Mouse (Mus musculus): ENCODE results near the gene Gm9964.
"Not testable (repeated sequence)": the region's sequence is repeated elsewhere in the genome, so short reads cannot be mapped to it uniquely, and the experiment has no call there.

Gene Gm9964

GRCm38 (mm10) chr11:79296856-79297491 is at the start of gene Gm9964:
Gm9964 (minus strand) TSS chr11:79296906.
- peak; percentile 35 for DNase-seq (ENCODE audit: extremely low read depth, insufficient read length, low spot score)

- peak; percentile 48 for DNase-seq (ENCODE audit: extremely low read depth, insufficient read length, low spot score)
These were observed 43.4 kb upstream of the Gm9964 start for GRCm38 (mm10) chr11:79339808-79340781.

- peak; percentile 99 for DNase-seq (ENCODE audit: extremely low read depth, insufficient read length, low spot score)
These were observed 42.6 kb upstream of the Gm9964 start, which contains the start of gene Nf1 for GRCm38 (mm10) chr11:79339234-79339807. Nf1 (plus strand) TSS chr11:79339693.

GRCm38 (mm10) chr11:79338621-79339020 is 41.9 kb upstream of the Gm9964 start:
- DNase-seq (ENCODE audit: extremely low read depth, insufficient read length, low spot score), result no peak

GRCm38 (mm10) chr11:79336722-79337267 is 40.1 kb upstream of the Gm9964 start:
- no peak for DNase-seq (ENCODE audit: extremely low read depth, insufficient read length, low spot score)

- DNase-seq (ENCODE audit: extremely low read depth, insufficient read length, low spot score), result no peak
These were observed 38.4 kb upstream of the Gm9964 start for GRCm38 (mm10) chr11:79335077-79335476.

GRCm38 (mm10) chr11:79329585-79329984 is 32.9 kb upstream of the Gm9964 start:
- DNase-seq (ENCODE audit: extremely low read depth, insufficient read length, low spot score), result no peak

GRCm38 (mm10) chr11:79328060-79328459 is 31.4 kb upstream of the Gm9964 start:
- no peak for DNase-seq (ENCODE audit: extremely low read depth, insufficient read length, low spot score)

- DNase-seq (ENCODE audit: extremely low read depth, insufficient read length, low spot score), result no peak
These were observed 30.4 kb upstream of the Gm9964 start for GRCm38 (mm10) chr11:79327106-79327505.

GRCm38 (mm10) chr11:79325663-79326062 is 29.0 kb upstream of the Gm9964 start:
- DNase-seq (ENCODE audit: extremely low read depth, insufficient read length, low spot score), result no peak

- no peak for DNase-seq (ENCODE audit: extremely low read depth, insufficient read length, low spot score)
These were observed 27.4 kb upstream of the Gm9964 start for GRCm38 (mm10) chr11:79323985-79324685.

GRCm38 (mm10) chr11:79319807-79320206 is 23.1 kb upstream of the Gm9964 start:
- DNase-seq (ENCODE audit: extremely low read depth, insufficient read length, low spot score), result no peak

GRCm38 (mm10) chr11:79316807-79317345 is 20.2 kb upstream of the Gm9964 start:
- DNase-seq (ENCODE audit: extremely low read depth, insufficient read length, low spot score), result no peak

- DNase-seq (ENCODE audit: extremely low read depth, insufficient read length, low spot score), result no peak
These were observed 13.8 kb upstream of the Gm9964 start for GRCm38 (mm10) chr11:79310467-79310866.

GRCm38 (mm10) chr11:79307560-79308200 is 11.0 kb upstream of the Gm9964 start:
- no peak for DNase-seq (ENCODE audit: extremely low read depth, insufficient read length, low spot score)

- DNase-seq (ENCODE audit: extremely low read depth, insufficient read length, low spot score), result peak; percentile 80
These were observed 10.3 kb upstream of the Gm9964 start for GRCm38 (mm10) chr11:79306996-79307395.

GRCm38 (mm10) chr11:79306510-79306909 is 9.8 kb upstream of the Gm9964 start:
- peak; percentile 89 for DNase-seq (ENCODE audit: extremely low read depth, insufficient read length, low spot score)

GRCm38 (mm10) chr11:79305697-79306340 is 9.1 kb upstream of the Gm9964 start:
- DNase-seq (ENCODE audit: extremely low read depth, insufficient read length, low spot score), result peak; percentile 60

GRCm38 (mm10) chr11:79304245-79304644 is 7.5 kb upstream of the Gm9964 start:
- DNase-seq (ENCODE audit: extremely low read depth, insufficient read length, low spot score), result not testable (repeated sequence)

Data from 3134 (cell line).